In the genomic region with DNA sequence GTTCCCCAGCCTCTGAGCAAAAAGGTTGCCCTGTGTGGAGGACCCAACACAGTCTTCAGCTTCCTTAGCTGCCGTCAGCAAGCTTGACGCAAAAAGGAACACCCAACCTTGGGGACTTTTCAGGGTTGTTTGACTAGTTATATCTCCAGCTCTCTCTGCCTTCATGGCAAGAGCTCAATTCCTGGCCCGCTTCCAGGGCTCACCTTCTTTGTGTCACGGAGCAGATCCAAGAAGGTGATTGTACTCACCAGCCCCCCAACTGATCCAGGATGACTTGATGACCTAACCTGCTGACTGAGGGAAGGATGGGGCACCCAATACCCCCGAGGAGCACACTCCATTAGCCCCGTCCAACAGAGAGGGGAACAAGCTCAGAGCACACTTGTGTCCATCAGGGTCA, we compare ENCODE assay signal across 27 mouse cellular contexts. TPM values are rescaled to one million over a fixed set of nuclear protein-coding genes. Genes with fewer than 3 reads are reported as not detected.
DNase-seq lines count a peak whose midpoint lies in the region; ATAC-seq lines count a peak whose summit lies in the region.
"Had no signal": no experiment of that assay in that cellular context is flagged by ENCODE, and none has a peak within 500 bp of the region (broad histone marks: within the 10 kb centered on the region; RNA-seq: fewer than 3 reads in every experiment).

No protein-coding gene starts in this region.

- peaks cover 51% of the 10 kb centered on the region for H3K4me1 ChIP-seq in heart, embryonic 12.5 days (replicated peaks)
- H3K4me1 ChIP-seq in kidney, embryonic 16.5 days (ENCODE audit: insufficient read depth, low read length) = peaks cover 50% of the 10 kb centered on the region

- H3K4me2 ChIP-seq in heart, embryonic 12.5 days = no peak overlapping the region
- no peak overlapping the region for H3K4me2 ChIP-seq in kidney, embryonic 16.5 days (replicated peaks; ENCODE audit: low read depth, low read length)
- H3K4me2 ChIP-seq: hindbrain, embryonic 14.5 days; intestine, embryonic 15.5 days; limb, embryonic 15.5 days; neural tube, embryonic 13.5 days had no signal

- intact Hi-C loops in heart, postnatal 10 days (cut with DNase I) = no loop called here

- no peaks in the 10 kb centered on the region for H3K27me3 ChIP-seq in heart, embryonic 12.5 days (replicated peaks)
- H3K27me3 ChIP-seq in kidney, embryonic 16.5 days (ENCODE audit: insufficient read depth, low read length) = no peaks in the 10 kb centered on the region
- H3K27me3 ChIP-seq: intestine, embryonic 15.5 days; limb, embryonic 15.5 days; neural tube, embryonic 13.5 days had no signal

- no peak for DNase-seq in heart, postnatal 10 days
- DNase-seq in kidney, postnatal 25 days = no peak
- DNase-seq in urinary bladder, postnatal 14 days (ENCODE audit: low spot score) = peak; percentile 59
- DNase-seq in urinary bladder, postnatal 4 days (ENCODE audit: low spot score in 2 of 2) = no peak
- DNase-seq in Muller cell, postnatal 12 days (ENCODE audit: inconsistent ontology term) = no peak
- DNase-seq: adrenal gland, postnatal 14 days; cerebellum, adult 11-12 months; cerebellum, postnatal 36 days; lung, postnatal 14 days; midbrain, embryonic 14.5 days; spleen, adult 18-20 months; thymus, postnatal 14 days had no signal

- ATAC-seq in heart, embryonic 12.5 days (ENCODE audit: insufficient number of reproducible peaks, low FRiP score) = no peak
- ATAC-seq in kidney, embryonic 16.5 days (ENCODE audit: low FRiP score, low TSS enrichment) = no peak
- ATAC-seq: activated CD4-positive, CD25-positive, alpha-beta regulatory T cell, adult 4 months; intestine, embryonic 15.5 days had no signal

- 0 out of 2 replicates have a peak overlapping the region, but pooled peaks have one; percentile 16 for H3K27ac ChIP-seq in heart, embryonic 12.5 days (ENCODE audit: poor library complexity, severe bottlenecking)
- 0 out of 2 replicates have a peak overlapping the region, but pooled peaks have one; percentile 4 for H3K27ac ChIP-seq in kidney, embryonic 16.5 days (ENCODE audit: low read length)
- H3K27ac ChIP-seq: hindbrain, embryonic 14.5 days; intestine, embryonic 15.5 days; kidney, postnatal 0 days; limb, embryonic 15.5 days; neural tube, embryonic 13.5 days had no signal

- H3K4me3 ChIP-seq in heart, embryonic 12.5 days = no peak overlapping the region
- H3K4me3 ChIP-seq in kidney, embryonic 16.5 days (ENCODE audit: low read length) = no peak overlapping the region
- H3K4me3 ChIP-seq: intestine, embryonic 15.5 days; limb, embryonic 15.5 days; megakaryocyte, embryonic 14.5 days; neural tube, embryonic 13.5 days had no signal

- 76% methylated on average over 6 of the region's 6 CpGs for WGBS in heart, embryonic 12.5 days
- WGBS in kidney, embryonic 16.5 days = 74% methylated on average over 6 of the region's 6 CpGs

- H3K9ac ChIP-seq in heart, embryonic 12.5 days = no peak overlapping the region
- no peak overlapping the region for H3K9ac ChIP-seq in kidney, embryonic 16.5 days (replicated peaks; ENCODE audit: low read length)
- H3K9ac ChIP-seq: hindbrain, embryonic 14.5 days; intestine, embryonic 15.5 days; limb, embryonic 15.5 days; neural tube, embryonic 13.5 days had no signal

- H3K36me3 ChIP-seq in heart, embryonic 12.5 days = peaks cover 6% of the 10 kb centered on the region; the same call in 1 of the 2 replicates
- no peaks in the 10 kb centered on the region for H3K36me3 ChIP-seq in kidney, embryonic 16.5 days (ENCODE audit: insufficient read depth, low read length)
- H3K36me3 ChIP-seq: intestine, embryonic 15.5 days; limb, embryonic 15.5 days; neural tube, embryonic 13.5 days had no signal

- H3K9me3 ChIP-seq in heart, embryonic 12.5 days (replicated peaks) = no peaks in the 10 kb centered on the region
- H3K9me3 ChIP-seq in kidney, embryonic 16.5 days (ENCODE audit: low read length) = no peaks in the 10 kb centered on the region
- H3K9me3 ChIP-seq: intestine, embryonic 15.5 days; limb, embryonic 15.5 days; megakaryocyte, embryonic 14.5 days; neural tube, embryonic 13.5 days had no signal

RNA-seq across cellular contexts. Expression of gene Ggta1, which starts 21.0 kb away (rescaled TPM):
- 46.5 and 47.1 TPM in 2 replicates for polyA plus RNA-seq in heart, embryonic 12.5 days (2016; fragmentation: Nextera tagmentation; extraction: Ambion mirVana)
- 10 to 100 TPM; 19.9 to 28.8 TPM for total RNA-seq in heart, postnatal 10 days (2021)
- polyA plus RNA-seq in kidney, embryonic 16.5 days (2015; fragmentation: Nextera tagmentation; extraction: Ambion mirVana) = 23.3 and 24.2 TPM in 2 replicates

RNA-seq across cellular contexts. Expression of gene 4930402F06Rik, which starts 45.1 kb away (rescaled TPM):
- polyA plus RNA-seq in heart, embryonic 12.5 days (2016; fragmentation: Nextera tagmentation; extraction: Ambion mirVana) = not detected in 2 replicates
- not detected for total RNA-seq in heart, postnatal 10 days (2021)
- not detected in 2 replicates for polyA plus RNA-seq in kidney, embryonic 16.5 days (2015; fragmentation: Nextera tagmentation; extraction: Ambion mirVana)
- total RNA-seq: adrenal gland, postnatal 14 days; gastrocnemius, adult 8-10 months; left cerebral cortex, adult 18-20 months; left cerebral cortex, postnatal 36 days had no signal
- polyA plus RNA-seq: activated CD4-positive, CD25-positive, alpha-beta regulatory T cell, adult 4 months; forebrain, embryonic 11.5 days; heart, embryonic 14.5 days; hindbrain, embryonic 14.5 days; intestine, embryonic 15.5 days; kidney, postnatal 0 days; limb, embryonic 15.5 days; liver, embryonic 16.5 days; midbrain, embryonic 14.5 days; neural tube, embryonic 13.5 days had no signal
